In the genomic region with DNA sequence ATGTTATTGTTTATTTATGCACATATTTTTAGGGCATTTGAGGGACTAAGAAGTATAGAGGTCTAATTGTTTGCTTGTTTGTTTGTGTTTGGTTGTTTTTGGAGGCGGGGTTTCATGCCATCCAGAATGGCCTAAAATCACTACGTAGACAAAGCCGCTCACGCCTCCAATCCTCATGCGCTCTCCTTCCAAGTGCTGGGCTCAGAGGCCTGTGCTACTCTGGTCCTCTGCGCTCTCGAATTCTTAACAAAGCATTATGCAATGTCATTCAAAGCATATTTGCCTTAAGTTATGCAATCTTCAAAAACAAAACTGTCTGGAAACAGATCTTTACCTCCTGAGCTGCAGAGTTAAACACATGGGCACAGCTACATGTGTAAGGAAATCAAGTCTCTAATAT, we compare ENCODE assay signal across 27 mouse cellular contexts. TPM values are rescaled to one million over a fixed set of nuclear protein-coding genes. Genes with fewer than 3 reads are reported as not detected.
A peak's percentile ranks its signal among the peaks of the same experiment; 100 is the strongest.
DNase-seq lines count a peak whose midpoint lies in the region; ATAC-seq and TF ChIP-seq lines count a peak whose summit lies in the region.
"Had no signal": no experiment of that assay in that cellular context is flagged by ENCODE, and none has a peak within 500 bp of the region (broad histone marks: within the 10 kb centered on the region; RNA-seq: fewer than 3 reads in every experiment).

No protein-coding gene starts in this region.

- no peak for TF ChIP-seq CTCF in liver, postnatal 0 days (IDR thresholded peaks at IDR 0.05; ENCODE audit: low read depth)

- TF ChIP-seq EP300 in liver, postnatal 0 days (IDR thresholded peaks at IDR 0.05; ENCODE audit: low read depth): no peak

- no peaks in the 10 kb centered on the region for H3K4me1 ChIP-seq in liver, postnatal 0 days (ENCODE audit: insufficient read depth)
- no peaks in the 10 kb centered on the region for H3K4me1 ChIP-seq in liver, embryonic 12.5 days
- H3K4me1 ChIP-seq in lung, embryonic 16.5 days (replicated peaks; ENCODE audit: control insufficient read depth, insufficient read depth, low read length): peaks cover 1% of the 10 kb centered on the region; the same call in 1 of the 2 replicates
- H3K4me1 ChIP-seq: embryonic facial prominence, embryonic 10.5 days; forebrain, embryonic 12.5 days; hindbrain, embryonic 12.5 days had no signal

- WGBS in liver, postnatal 0 days (ENCODE audit: insufficient replicate concordance): 70% methylated on average over 7 of the region's 7 CpGs
- WGBS in liver, embryonic 12.5 days (ENCODE audit: insufficient replicate concordance): 90% methylated on average over 7 of the region's 7 CpGs
- WGBS in lung, embryonic 16.5 days: 85% methylated on average over 7 of the region's 7 CpGs

- H3K4me3 ChIP-seq in liver, postnatal 0 days (ENCODE audit: low read depth, low read length): no peak overlapping the region
- no peak overlapping the region for H3K4me3 ChIP-seq in liver, embryonic 12.5 days
- H3K4me3 ChIP-seq in lung, embryonic 16.5 days (ENCODE audit: low read length): no peak overlapping the region
- H3K4me3 ChIP-seq: embryonic facial prominence, embryonic 10.5 days; embryonic facial prominence, embryonic 13.5 days; erythroblast, embryonic 14.5 days; forebrain, embryonic 12.5 days; forebrain, embryonic 15.5 days; hindbrain, embryonic 12.5 days had no signal

- DNase-seq in heart, adult 11 months: peak; percentile 75
- DNase-seq in heart, adult 18-20 months: no peak
- DNase-seq in liver, postnatal 0 days: no peak
- peak; percentile 64 for DNase-seq in lung, postnatal 25 days (ENCODE audit: low spot score)
- DNase-seq in right cerebral cortex, postnatal 14 days: no peak
- DNase-seq in thymus, postnatal 14 days: no peak
- DNase-seq: adrenal gland, adult 8-10 months; adrenal gland, postnatal 25 days; cerebellum, adult 11-12 months; cerebellum, adult 8-10 months; cerebellum, postnatal 10 days; cerebellum, postnatal 36 days; embryo, embryonic 11 days; gastrocnemius, postnatal 25 days had no signal

- no peaks in the 10 kb centered on the region for H3K27me3 ChIP-seq in liver, postnatal 0 days (ENCODE audit: insufficient read depth, low read length)
- H3K27me3 ChIP-seq in liver, embryonic 12.5 days (replicated peaks): no peaks in the 10 kb centered on the region
- H3K27me3 ChIP-seq in lung, embryonic 16.5 days (ENCODE audit: control insufficient read depth, insufficient read depth, low read depth, low read length): no peaks in the 10 kb centered on the region
- H3K27me3 ChIP-seq: embryonic facial prominence, embryonic 13.5 days; forebrain, embryonic 12.5 days; forebrain, embryonic 15.5 days; hindbrain, embryonic 12.5 days had no signal

- H3K27ac ChIP-seq in liver, postnatal 0 days (ENCODE audit: low read depth): no peak overlapping the region
- no peak overlapping the region for H3K27ac ChIP-seq in liver, embryonic 12.5 days
- 0 out of 2 replicates have a peak overlapping the region, but pooled peaks have one; percentile 28 for H3K27ac ChIP-seq in lung, embryonic 16.5 days (ENCODE audit: low read length)
- H3K27ac ChIP-seq: embryonic facial prominence, embryonic 10.5 days; embryonic facial prominence, embryonic 13.5 days; forebrain, embryonic 12.5 days; forebrain, embryonic 15.5 days; hindbrain, embryonic 12.5 days had no signal

- H3K9me3 ChIP-seq in liver, postnatal 0 days (ENCODE audit: low read length): no peaks in the 10 kb centered on the region
- H3K9me3 ChIP-seq in liver, embryonic 12.5 days (replicated peaks): no peaks in the 10 kb centered on the region
- no peaks in the 10 kb centered on the region for H3K9me3 ChIP-seq in lung, embryonic 16.5 days (ENCODE audit: control insufficient read depth, low read length)
- H3K9me3 ChIP-seq: embryonic facial prominence, embryonic 10.5 days; embryonic facial prominence, embryonic 13.5 days; forebrain, embryonic 12.5 days; forebrain, embryonic 15.5 days; hindbrain, embryonic 12.5 days had no signal

- H3K4me2 ChIP-seq in liver, postnatal 0 days (ENCODE audit: low read depth, low read length): no peak overlapping the region
- no peak overlapping the region for H3K4me2 ChIP-seq in liver, embryonic 12.5 days
- no peak overlapping the region for H3K4me2 ChIP-seq in lung, embryonic 16.5 days (ENCODE audit: low read depth, low read length)
- H3K4me2 ChIP-seq: embryonic facial prominence, embryonic 13.5 days; forebrain, embryonic 12.5 days; forebrain, embryonic 15.5 days; heart, embryonic 11.5 days; hindbrain, embryonic 12.5 days had no signal

- ATAC-seq in liver, postnatal 0 days: peak; percentile 71
- no peak for ATAC-seq in liver, embryonic 12.5 days
- peak; percentile 43 for ATAC-seq in lung, embryonic 16.5 days (ENCODE audit: low read depth)
- ATAC-seq: activated CD4-positive, CD25-positive, alpha-beta regulatory T cell, adult 4 months; forebrain, embryonic 15.5 days had no signal

- no peak overlapping the region for H3K9ac ChIP-seq in liver, postnatal 0 days (replicated peaks)
- no peak overlapping the region for H3K9ac ChIP-seq in liver, embryonic 12.5 days
- H3K9ac ChIP-seq in lung, embryonic 16.5 days (ENCODE audit: low read length): no peak overlapping the region
- H3K9ac ChIP-seq: embryonic facial prominence, embryonic 13.5 days; forebrain, embryonic 12.5 days; forebrain, embryonic 15.5 days; hindbrain, embryonic 12.5 days had no signal

- H3K36me3 ChIP-seq in liver, postnatal 0 days (replicated peaks; ENCODE audit: insufficient read depth, low read length): no peaks in the 10 kb centered on the region
- H3K36me3 ChIP-seq in liver, embryonic 12.5 days: peaks cover 7% of the 10 kb centered on the region
- no peaks in the 10 kb centered on the region for H3K36me3 ChIP-seq in lung, embryonic 16.5 days (ENCODE audit: control insufficient read depth, insufficient read depth, low read length)

RNA-seq across cellular contexts. Expression of a gene that starts 49.3 kb away (rescaled TPM):
- under 1 TPM; 0.12 to 0.23 TPM for total RNA-seq in heart, adult 18-20 months (2021)
- polyA plus RNA-seq in liver, postnatal 0 days (2015; fragmentation: Nextera tagmentation; extraction: Ambion mirVana): 0.18 and 0.30 TPM in 2 replicates
- 0.20 and 0.35 TPM in 2 replicates for polyA plus RNA-seq in liver, embryonic 12.5 days (2016; fragmentation: Nextera tagmentation; extraction: Ambion mirVana)
- polyA plus RNA-seq in lung, embryonic 16.5 days (2015; fragmentation: Nextera tagmentation; extraction: Ambion mirVana): 0.47 and 0.57 TPM in 2 replicates
- total RNA-seq: ES-E14; gastrocnemius, adult 8-10 months; gastrocnemius, postnatal 25 days; hematopoietic stem cell, adult 5-6 weeks had no signal
- polyA plus RNA-seq: activated CD4-positive, CD25-positive, alpha-beta regulatory T cell, adult 4 months; erythroblast, embryonic 14.5 days had no signal

Comparison
In these comparisons a context has a peak if more than half of its experiments do, and no peak if none do; other contexts are left out.
1. DNase-seq: peak in heart, adult 11 months (single experiment) and lung, postnatal 25 days (single experiment); none in heart, adult 18-20 months (0 of 2), liver, postnatal 0 days (single experiment), right cerebral cortex, postnatal 14 days (single experiment) and thymus, postnatal 14 days (single experiment).